Mouse (Mus musculus): Measurements from ENCODE around the gene Vps16.
A peak's percentile ranks its signal among the peaks of the same experiment; 100 is the strongest.

Vps16 gene

GRCm38 (mm10) chr2:130421781-130422620 is 2.1 kb upstream of the Vps16 start:
- no peak for DNase-seq (ENCODE audit: low read depth, low spot score)

GRCm38 (mm10) chr2:130423397-130424125 is 578 bp upstream of the Vps16 start:
- DNase-seq (ENCODE audit: low read depth, low spot score) = peak; percentile 77

DNA sequence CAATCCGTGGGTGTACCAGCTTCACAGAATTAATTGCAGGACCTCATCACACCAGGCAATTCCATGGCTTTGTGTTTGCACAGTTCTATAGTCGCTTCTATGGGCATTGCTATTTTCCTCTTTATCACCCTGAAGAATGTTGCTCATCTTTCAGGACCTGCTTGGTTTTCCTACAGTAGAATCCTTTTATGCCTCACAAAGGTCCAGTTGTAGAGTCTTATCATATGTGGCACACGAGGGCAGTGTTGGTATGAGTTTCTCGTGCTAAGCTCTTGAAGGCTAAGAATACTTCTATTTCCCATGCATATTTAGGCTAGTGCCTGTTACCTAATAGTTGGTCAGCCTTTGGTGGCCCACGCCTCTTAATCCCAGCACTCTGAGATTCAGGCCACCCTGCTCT is 973 bp downstream of the Vps16 start:
- DNase-seq (ENCODE audit: low read depth, low spot score) = no peak

- DNase-seq (ENCODE audit: low read depth, low spot score) = no peak
These were observed 5.7 kb downstream of the Vps16 start for GRCm38 (mm10) chr2:130429851-130430250.

GRCm38 (mm10) chr2:130430484-130430883 is 6.3 kb downstream of the Vps16 start:
- no peak for DNase-seq (ENCODE audit: low read depth, low spot score)

DNA sequence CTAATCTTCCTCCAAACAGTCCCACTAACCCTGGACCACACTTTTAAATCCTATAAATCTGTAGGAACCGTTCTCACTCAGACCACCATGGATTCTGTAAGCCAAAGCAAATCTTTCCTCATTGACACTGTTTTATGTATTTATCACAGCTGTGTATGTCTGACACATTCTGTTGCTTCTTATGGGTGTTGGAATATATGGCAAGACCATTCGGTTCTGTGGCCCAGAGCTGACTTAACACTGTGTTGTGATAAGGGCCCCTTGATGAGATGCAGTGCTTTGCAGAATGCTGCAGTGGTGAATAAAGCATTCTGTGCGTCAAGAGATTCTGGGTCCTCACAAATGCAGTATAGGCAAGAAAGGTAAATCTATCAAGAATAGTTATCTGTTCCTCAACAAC is 8.0 kb downstream of the Vps16 start:
- DNase-seq (ENCODE audit: low read depth, low spot score) = no peak

- DNase-seq (ENCODE audit: low read depth, low spot score) = peak; percentile 56
These were observed 9.0 kb downstream of the Vps16 start for GRCm38 (mm10) chr2:130433152-130433551.

DNA sequence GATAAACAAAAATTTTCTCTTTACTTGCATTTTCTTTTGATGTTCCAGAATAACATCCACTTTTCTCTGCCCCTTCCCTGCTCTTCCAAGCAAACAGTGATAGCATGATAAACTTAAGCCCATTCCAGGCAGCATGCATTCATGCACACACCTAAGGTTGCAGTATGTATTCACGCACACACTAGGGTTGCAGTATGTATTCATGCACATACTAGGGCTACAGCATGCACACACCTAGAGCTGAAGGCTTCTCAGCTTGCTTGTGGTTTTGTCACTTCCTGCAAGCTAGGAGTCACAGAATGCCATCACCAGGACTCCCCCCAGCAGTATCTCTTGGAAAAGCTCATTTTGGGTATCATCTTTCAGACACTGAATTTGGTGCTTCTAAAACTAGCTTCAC is 12.6 kb downstream of the Vps16 start:
- DNase-seq (ENCODE audit: low read depth, low spot score) = no peak

GRCm38 (mm10) chr2:130438861-130439260 is 14.7 kb downstream of the Vps16 start:
- DNase-seq (ENCODE audit: low read depth, low spot score) = no peak

GRCm38 (mm10) chr2:130439840-130440480 is 15.8 kb downstream of the Vps16 start:
- no peak for DNase-seq (ENCODE audit: low read depth, low spot score)

- DNase-seq (ENCODE audit: low read depth, low spot score) = no peak
These were observed 18.0 kb downstream of the Vps16 start for GRCm38 (mm10) chr2:130442162-130442561.

DNA sequence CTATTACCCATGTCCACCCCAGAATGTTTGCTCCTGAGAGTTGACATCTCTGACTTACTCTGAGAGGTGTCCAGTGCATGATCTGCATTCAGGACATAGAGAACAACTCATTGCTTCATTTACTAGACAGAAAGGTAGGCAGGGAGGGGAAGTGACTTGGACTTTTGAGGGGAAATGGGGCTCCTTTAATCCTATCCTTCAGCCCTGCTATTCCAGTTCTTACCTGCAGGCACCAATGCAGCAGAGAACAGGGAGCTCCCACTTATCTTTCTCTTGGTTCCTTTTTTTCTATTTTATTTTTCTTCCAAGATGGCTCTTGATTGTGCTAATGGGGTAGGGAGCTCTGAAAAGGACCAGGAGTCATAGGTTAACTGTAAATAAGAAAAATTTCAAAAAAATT is 24.3 kb downstream of the Vps16 start:
- DNase-seq (ENCODE audit: low read depth, low spot score) = no peak

- DNase-seq (ENCODE audit: low read depth, low spot score) = peak; percentile 32
These were observed 25.1 kb downstream of the Vps16 start for GRCm38 (mm10) chr2:130449021-130449793.

DNA sequence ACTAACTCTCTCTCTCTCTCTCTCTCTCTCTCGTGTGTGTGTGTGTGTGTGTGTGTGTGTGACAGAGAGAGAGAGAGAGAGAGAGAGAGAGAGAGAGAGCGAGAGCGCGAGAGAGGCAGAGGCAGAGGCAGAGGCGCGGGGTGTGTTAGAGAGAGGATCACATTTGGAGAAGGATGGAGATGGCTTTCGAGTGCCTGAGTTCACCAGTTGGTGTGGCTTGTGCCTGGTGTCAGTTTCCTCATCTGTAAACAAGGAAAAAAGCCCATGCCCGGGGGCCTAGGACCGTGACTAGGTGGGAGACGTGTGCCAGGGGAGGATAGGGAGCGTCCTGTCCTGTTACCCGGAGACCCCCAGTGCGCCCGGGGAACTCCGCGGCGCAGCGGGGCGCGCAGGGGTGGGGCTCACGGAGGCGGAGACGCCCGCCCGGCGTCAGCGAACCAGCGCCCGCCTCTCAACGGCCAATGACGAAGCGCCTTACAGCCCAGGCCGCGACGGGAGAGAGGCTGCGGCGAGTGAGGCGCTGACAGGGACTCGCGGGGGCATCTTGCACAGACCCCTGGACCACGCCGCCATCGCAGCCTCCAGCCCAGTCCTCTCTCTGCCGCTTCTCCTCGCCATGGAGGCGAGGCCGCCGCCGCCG is 25.8 kb downstream of the Vps16 start, which contains the start of gene Ptpra:
TSS of gene Ptpra (plus strand) at position 485 of the 640 bp plus-strand sequence.
- DNase-seq (ENCODE audit: low read depth, low spot score) = peak; percentile 84

DNA sequence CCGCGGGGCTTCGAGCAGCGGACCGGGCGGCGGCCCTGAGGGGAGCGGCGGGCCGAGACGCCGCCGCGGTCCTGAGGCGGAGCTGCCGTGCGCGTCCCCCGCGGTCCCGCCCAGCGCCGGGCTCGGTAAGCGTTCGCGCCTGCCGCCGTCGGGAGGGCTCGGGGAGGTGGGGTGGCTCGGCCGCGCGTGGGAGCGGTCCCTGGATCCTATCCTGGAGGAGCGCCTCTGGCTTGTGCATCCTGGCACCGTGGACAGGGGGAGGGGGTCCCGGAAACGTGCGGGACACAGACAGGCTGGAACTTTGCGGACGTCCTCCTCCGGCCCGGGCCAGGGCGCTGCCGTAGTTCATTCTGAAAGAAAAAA is 26.3 kb downstream of the Vps16 start:
- DNase-seq (ENCODE audit: low read depth, low spot score) = no peak

GRCm38 (mm10) chr2:130451086-130451726 is 27.1 kb downstream of the Vps16 start:
- no peak for DNase-seq (ENCODE audit: low read depth, low spot score)

GRCm38 (mm10) chr2:130451727-130452090 is 27.6 kb downstream of the Vps16 start:
- DNase-seq (ENCODE audit: low read depth, low spot score) = no peak

GRCm38 (mm10) chr2:130452266-130452665 is 28.1 kb downstream of the Vps16 start:
- no peak for DNase-seq (ENCODE audit: low read depth, low spot score)

- no peak for DNase-seq (ENCODE audit: low read depth, low spot score)
These were observed 29.3 kb downstream of the Vps16 start for GRCm38 (mm10) chr2:130453421-130453820.

GRCm38 (mm10) chr2:130454748-130455370 is 30.7 kb downstream of the Vps16 start:
- DNase-seq (ENCODE audit: low read depth, low spot score) = no peak

Measured in forelimb bud, embryonic 11.5 days (tissue).